Mouse (Mus musculus): ENCODE measurements at regions not wholly inside any gene's neighbourhood (a gene's known extent, or its start where the extent isn't known, plus 50 kb on each side); places are given as distances from the start of the nearest gene placed in this dataset.

DNA sequence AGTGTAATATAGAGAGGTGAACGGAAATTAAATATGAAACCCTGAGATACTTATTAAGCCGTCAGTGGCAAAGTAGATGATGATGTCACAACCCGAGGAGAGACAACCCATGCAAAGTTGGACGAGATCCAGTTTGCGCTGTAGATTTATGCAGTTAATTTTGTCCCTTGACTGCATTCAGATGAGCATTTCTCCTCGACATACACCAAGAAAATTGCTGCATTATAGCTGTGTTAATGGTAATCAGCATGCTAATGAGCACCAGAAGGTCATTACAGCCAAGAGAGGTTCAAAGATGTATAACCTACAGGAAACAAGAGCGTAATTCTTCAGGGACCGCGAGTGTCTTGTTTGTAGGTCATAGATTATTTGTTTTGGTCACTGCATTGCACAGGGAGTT lies 313.2 kb downstream of the Rbm26 start:
- Histone ChIP-seq H3K4me1 (peaks cover 5% of the 10 kb centered on the region), H3K9me3 (no peaks in the 10 kb centered on the region), H3K4me3 (replicated peaks) (no peak overlapping the region), H3K36me3 (replicated peaks; ENCODE audit: low read length) (no peaks in the 10 kb centered on the region), H3K27me3 (replicated peaks) (no peaks in the 10 kb centered on the region)
- TF ChIP-seq GATA1 (IDR thresholded peaks at IDR 0.05; ENCODE audit: borderline replicate concordance, low read length) = no peak

DNA sequence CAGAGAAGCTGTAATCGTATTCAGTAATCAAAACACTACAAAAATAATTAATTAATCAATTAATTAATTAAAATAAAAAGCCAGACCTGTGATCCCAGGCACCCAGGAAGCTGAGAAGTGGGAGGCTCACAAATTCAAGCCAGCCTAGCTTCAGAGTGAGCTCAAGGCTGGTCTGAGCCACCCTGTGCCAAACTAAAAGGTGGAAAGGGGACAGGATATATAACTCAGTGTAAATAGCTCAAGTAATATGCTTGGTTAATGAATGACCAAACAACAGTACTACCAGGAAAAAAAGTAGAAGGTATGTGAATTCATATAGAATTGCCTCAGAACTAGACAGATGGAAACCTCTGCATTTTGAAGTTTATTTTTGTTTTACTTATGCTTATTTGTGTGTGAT lies 321.2 kb downstream of the Rbm26 start:
- Histone ChIP-seq H3K27me3 (replicated peaks) (no peaks in the 10 kb centered on the region), H3K36me3 (replicated peaks; ENCODE audit: low read length) (no peaks in the 10 kb centered on the region), H3K4me1 (no peaks in the 10 kb centered on the region), H3K4me3 (replicated peaks) (no peak overlapping the region), H3K9me3 (no peaks in the 10 kb centered on the region)
- no peak for TF ChIP-seq GATA1 (IDR thresholded peaks at IDR 0.05; ENCODE audit: borderline replicate concordance, low read length)
- TF ChIP-seq FLI1 (IDR thresholded peaks at IDR 0.05; ENCODE audit: low read length) = no peak

DNA sequence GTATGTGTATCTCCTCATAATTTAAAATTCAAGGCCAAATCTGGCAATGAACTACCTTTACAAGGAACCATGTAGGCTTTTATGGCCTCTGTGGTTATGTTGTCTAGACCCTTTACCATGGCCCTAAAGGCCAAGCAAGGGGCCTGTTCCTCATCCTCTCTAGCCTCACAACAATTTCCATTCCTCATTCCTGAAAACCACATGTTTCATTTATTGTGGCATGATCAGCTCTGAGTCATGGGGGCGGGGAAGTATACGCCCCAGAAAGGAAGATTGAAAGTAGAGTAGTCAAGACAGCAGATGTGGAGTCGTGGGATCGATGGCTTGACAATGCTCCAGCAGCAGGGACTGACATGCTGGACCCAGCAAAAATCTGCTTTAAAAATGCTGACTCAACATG lies 326.8 kb upstream of the Rnf219 start:
- H3K27me3 ChIP-seq (replicated peaks) = no peaks in the 10 kb centered on the region
- H3K36me3 ChIP-seq (replicated peaks; ENCODE audit: low read length) = no peaks in the 10 kb centered on the region
- peaks cover 3% of the 10 kb centered on the region; the same call in 1 of the 2 replicates for H3K4me1 ChIP-seq
- no peaks in the 10 kb centered on the region for H3K9me3 ChIP-seq
- no peak overlapping the region for H3K4me3 ChIP-seq (replicated peaks)
- TF ChIP-seq FLI1 (IDR thresholded peaks at IDR 0.05; ENCODE audit: low read length) (no peak), GATA1 (IDR thresholded peaks at IDR 0.05; ENCODE audit: borderline replicate concordance, low read length) (no peak)

DNA sequence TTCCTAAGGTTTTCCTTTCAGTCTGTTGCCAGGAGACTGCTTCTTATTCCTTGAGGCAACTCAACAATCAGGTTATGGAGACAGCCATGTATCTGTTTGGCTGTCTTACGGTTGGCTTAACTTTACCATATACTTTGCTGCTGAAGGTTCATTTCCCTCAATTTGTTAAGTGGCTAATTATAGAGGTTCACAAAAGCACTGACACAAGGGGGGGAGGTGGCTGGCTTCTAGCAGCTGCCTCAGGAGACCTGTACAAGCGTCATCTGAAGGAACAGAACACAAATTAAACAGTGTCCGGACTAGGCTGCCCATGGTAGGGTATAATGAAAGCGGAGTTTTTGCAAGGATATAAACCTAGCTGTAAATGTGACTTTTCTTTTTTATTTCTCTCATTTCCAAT lies 305.0 kb upstream of the Rnf219 start:
- no peaks in the 10 kb centered on the region for H3K27me3 ChIP-seq (replicated peaks)
- no peaks in the 10 kb centered on the region for H3K9me3 ChIP-seq
- TF ChIP-seq FLI1 (IDR thresholded peaks at IDR 0.05; ENCODE audit: low read length) (no peak), GATA1 (IDR thresholded peaks at IDR 0.05; ENCODE audit: borderline replicate concordance, low read length) (no peak)
- H3K36me3 ChIP-seq (replicated peaks; ENCODE audit: low read length) = no peaks in the 10 kb centered on the region
- no peak overlapping the region for H3K4me3 ChIP-seq (replicated peaks)
- no peaks in the 10 kb centered on the region for H3K4me1 ChIP-seq

DNA sequence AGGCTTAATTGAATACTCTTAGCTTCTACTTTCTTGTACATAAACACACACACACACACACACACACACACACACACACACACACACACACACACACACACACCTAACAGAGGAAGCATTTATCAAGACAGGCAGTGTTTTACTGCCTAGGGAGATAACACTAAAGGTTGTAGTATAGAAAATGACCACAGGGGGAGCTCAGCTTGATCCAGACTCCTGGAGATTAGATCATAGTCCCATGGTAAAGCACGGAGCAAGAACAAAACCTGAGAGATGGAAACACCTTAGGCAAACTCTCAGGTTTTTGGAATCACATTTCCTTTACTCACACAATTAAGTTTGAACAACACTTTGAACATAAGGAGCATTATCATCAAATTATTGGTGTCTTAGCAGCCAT lies 302.5 kb upstream of the Rnf219 start:
- Histone ChIP-seq H3K4me1 (no peaks in the 10 kb centered on the region), H3K4me3 (replicated peaks) (no peak overlapping the region), H3K9me3 (no peaks in the 10 kb centered on the region), H3K36me3 (replicated peaks; ENCODE audit: low read length) (no peaks in the 10 kb centered on the region), H3K27me3 (replicated peaks) (no peaks in the 10 kb centered on the region)
- TF ChIP-seq GATA1 (IDR thresholded peaks at IDR 0.05; ENCODE audit: borderline replicate concordance, low read length) = no peak
- TF ChIP-seq FLI1 (IDR thresholded peaks at IDR 0.05; ENCODE audit: low read length) = no peak

DNA sequence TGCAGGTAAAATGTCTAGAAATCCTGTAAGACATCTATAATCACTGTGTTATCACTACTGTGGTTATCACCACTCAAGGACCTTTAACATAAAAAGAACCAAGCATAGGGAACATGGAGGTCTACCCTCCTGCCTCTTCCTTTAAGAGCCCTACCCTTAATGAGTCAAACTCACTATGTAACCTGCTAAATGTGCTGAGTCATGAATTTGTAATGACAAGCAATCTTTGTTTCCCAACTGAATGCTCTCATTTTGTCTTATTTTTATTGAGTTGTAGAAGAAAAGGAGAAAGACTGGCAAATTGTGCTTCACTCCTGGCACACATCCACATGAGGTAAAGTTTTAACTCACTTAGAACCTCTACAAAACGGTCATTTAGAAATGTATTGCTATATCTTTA lies 301.8 kb upstream of the Rnf219 start:
- Histone ChIP-seq H3K27me3 (replicated peaks) (no peaks in the 10 kb centered on the region), H3K4me3 (replicated peaks) (no peak overlapping the region), H3K4me1 (no peaks in the 10 kb centered on the region), H3K36me3 (replicated peaks; ENCODE audit: low read length) (no peaks in the 10 kb centered on the region), H3K9me3 (no peaks in the 10 kb centered on the region)
- no peak for TF ChIP-seq FLI1 (IDR thresholded peaks at IDR 0.05; ENCODE audit: low read length)
- TF ChIP-seq GATA1 (IDR thresholded peaks at IDR 0.05; ENCODE audit: borderline replicate concordance, low read length) = no peak

DNA sequence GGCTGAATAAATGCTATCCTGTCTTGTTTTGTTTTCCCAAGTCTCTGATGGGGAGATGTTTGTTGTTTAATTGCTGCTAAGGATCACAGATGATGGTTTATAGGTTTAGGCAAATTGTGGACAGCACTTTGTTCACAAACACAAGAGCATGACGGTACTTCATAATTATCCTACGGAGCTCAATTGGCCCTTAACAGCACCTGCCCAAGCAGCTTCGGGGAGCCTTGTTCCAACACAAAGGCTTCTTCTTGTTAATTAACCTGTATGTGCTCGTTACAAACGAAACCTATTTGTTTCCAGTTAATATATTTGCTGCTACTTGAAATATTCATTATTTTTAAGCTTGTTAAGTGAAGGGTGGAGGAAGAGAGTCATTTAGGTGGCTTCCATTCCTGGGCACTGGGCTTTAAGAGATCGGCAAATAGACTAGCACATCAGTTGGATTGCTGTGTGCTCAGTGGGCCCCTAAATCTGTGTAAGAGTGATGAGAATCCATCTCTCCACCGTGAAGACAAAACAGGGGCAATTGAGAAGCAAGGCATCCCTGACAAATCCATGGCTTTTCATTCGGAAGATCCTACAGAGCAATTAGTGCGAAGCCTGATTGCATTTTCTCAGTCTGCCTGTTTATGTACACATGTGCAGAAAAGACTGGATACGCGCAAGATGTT lies 299.6 kb upstream of the Rnf219 start:
- no peaks in the 10 kb centered on the region for H3K27me3 ChIP-seq (replicated peaks)
- no peak for TF ChIP-seq FLI1 (IDR thresholded peaks at IDR 0.05; ENCODE audit: low read length)
- TF ChIP-seq GATA1 (IDR thresholded peaks at IDR 0.05; ENCODE audit: borderline replicate concordance, low read length) = no peak

DNA sequence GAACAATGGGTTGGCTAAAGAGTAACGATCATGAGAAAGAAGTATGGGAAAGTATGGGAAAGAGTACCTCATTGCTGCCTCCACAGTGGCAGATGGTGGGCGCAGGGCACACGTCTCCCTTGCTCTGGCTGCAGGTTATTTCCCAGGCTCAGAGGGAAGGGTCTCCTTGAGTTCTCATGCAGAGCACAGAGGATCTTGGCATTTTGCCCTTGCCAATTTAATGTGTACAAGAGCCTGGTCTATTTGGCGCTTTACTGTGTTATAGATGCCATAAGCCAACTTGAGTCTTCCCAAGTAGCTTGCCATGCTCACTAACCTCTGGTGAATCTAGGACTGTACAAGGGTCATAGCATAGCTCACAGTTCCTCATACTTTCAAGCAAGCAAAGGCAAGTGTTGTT lies 296.7 kb upstream of the Rnf219 start:
- H3K27me3 ChIP-seq (replicated peaks) = no peaks in the 10 kb centered on the region
- TF ChIP-seq GATA1 (IDR thresholded peaks at IDR 0.05; ENCODE audit: borderline replicate concordance, low read length) (no peak), FLI1 (IDR thresholded peaks at IDR 0.05; ENCODE audit: low read length) (no peak)
- H3K9me3 ChIP-seq = no peaks in the 10 kb centered on the region
- H3K4me3 ChIP-seq (replicated peaks) = no peak overlapping the region
- H3K36me3 ChIP-seq (replicated peaks; ENCODE audit: low read length) = no peaks in the 10 kb centered on the region
- no peaks in the 10 kb centered on the region for H3K4me1 ChIP-seq

More for the DNA sequence above, 299.6 kb upstream of the Rnf219 start:
- Histone ChIP-seq H3K9me3 (no peaks in the 10 kb centered on the region), H3K4me1 (no peaks in the 10 kb centered on the region), H3K4me3 (replicated peaks) (no peak overlapping the region), H3K36me3 (replicated peaks; ENCODE audit: low read length) (no peaks in the 10 kb centered on the region)

DNA sequence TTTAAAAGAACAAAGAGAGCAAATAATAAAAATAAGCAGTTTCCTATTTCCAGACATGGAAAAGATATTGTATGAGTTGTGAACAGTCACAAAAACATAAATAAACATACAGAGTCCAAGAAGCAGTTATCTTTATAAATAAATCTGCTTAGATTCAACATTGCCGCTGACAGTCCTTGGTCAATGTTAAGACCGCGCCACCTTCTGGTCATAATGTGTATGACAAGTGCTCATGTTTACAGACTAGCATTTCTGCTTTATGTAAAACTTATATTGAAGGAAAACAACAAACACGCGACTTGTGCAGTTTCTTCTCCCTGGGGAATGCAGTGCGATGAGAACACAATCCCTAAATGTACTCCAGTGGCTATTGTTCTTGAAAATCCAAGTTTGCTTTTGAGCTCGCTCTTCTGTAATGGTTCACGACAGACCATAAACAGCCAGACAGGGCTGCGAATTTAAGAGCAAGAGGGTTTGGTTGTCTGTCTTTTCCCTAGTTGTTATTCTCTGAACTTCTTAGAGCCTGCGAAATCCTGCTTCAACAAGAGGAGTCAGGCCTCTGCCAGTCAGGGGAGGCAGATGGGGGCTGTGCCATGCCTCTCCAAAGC lies 291.6 kb upstream of the Rnf219 start:
- Histone ChIP-seq H3K27me3 (replicated peaks) (no peaks in the 10 kb centered on the region), H3K9me3 (0 out of 2 replicates have a peak, but pooled peaks cover 3% of the 10 kb centered on the region), H3K4me1 (no peaks in the 10 kb centered on the region), H3K4me3 (replicated peaks) (no peak overlapping the region), H3K36me3 (replicated peaks; ENCODE audit: low read length) (no peaks in the 10 kb centered on the region)
- no peak for TF ChIP-seq GATA1 (IDR thresholded peaks at IDR 0.05; ENCODE audit: borderline replicate concordance, low read length)
- TF ChIP-seq FLI1 (IDR thresholded peaks at IDR 0.05; ENCODE audit: low read length) = no peak

DNA sequence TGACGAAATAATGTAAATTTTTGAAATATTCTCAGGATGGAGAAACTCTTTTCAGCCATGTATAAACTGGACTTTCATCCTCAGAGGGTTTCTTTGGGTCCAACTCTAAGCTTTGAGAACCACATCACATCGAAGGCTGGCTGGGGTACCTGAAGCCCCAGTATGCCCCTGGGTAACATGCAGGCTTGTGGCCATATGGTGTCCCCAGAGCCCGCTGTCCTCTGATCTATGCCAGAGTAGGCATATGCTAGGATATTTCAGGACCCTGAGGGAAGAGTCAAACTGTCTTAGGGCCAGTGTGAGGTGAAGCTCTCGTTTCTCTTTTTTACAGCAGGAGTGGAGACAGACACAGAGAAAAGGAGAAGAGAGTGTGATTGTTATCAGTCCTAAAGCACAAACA lies 289.6 kb upstream of the Rnf219 start:
- Histone ChIP-seq H3K9me3 (0 out of 2 replicates have a peak, but pooled peaks cover 3% of the 10 kb centered on the region), H3K4me3 (replicated peaks) (no peak overlapping the region), H3K4me1 (peaks cover 3% of the 10 kb centered on the region; the same call in 1 of the 2 replicates), H3K27me3 (replicated peaks) (no peaks in the 10 kb centered on the region), H3K36me3 (replicated peaks; ENCODE audit: low read length) (no peaks in the 10 kb centered on the region)
- no peak for TF ChIP-seq FLI1 (IDR thresholded peaks at IDR 0.05; ENCODE audit: low read length)
- no peak for TF ChIP-seq GATA1 (IDR thresholded peaks at IDR 0.05; ENCODE audit: borderline replicate concordance, low read length)

Data from megakaryocyte, embryonic 14.5 days (primary cell).